Mouse (Mus musculus) midbrain, postnatal 0 days (tissue): Measurements from ENCODE around the gene Me1. TPM values are rescaled to one million over a fixed set of nuclear protein-coding genes. Genes with fewer than 3 reads are reported as not detected.

Source experiments
- ATAC-seq: fragments of 200-750 bp; cut with Nextera tagmentation; 2 replicates; pipeline ENCODE4 v1.8.0; 2017; ENCODE audit warnings: moderate number of reproducible peaks, mild to moderate bottlenecking, moderate TSS enrichment, moderate library complexity; ENCODE audit not compliant: low FRiP score
- DNase-seq: peaks from one replicate; pipeline ENCODE4 v3.0.0-alpha.2; 2015; ENCODE audit warnings: low spot score
- H3K27ac ChIP-seq: fragments of 300-500 bp; sonication (generic); 2 replicates; pipeline ENCODE4 v1.5.1; 2014; ENCODE audit warnings: low read depth, mild to moderate bottlenecking, low read length, mixed read lengths
- H3K27me3 ChIP-seq: fragments of 300-500 bp; sonication (generic); 2 replicates; pipeline ENCODE4 v1.6.1; 2014; ENCODE audit warnings: low read length, control low read depth, mixed read lengths; ENCODE audit not compliant: insufficient read depth
- H3K36me3 ChIP-seq: fragments of 300-500 bp; sonication (generic); 2 replicates; pipeline ENCODE4 v1.6.1; 2014; ENCODE audit warnings: low read length, control low read depth, mixed read lengths; ENCODE audit not compliant: insufficient read depth
- H3K4me1 ChIP-seq: fragments of 300-500 bp; sonication (generic); 2 replicates; pipeline ENCODE4 v1.6.1; 2014; ENCODE audit warnings: mild to moderate bottlenecking, control low read depth, antibody characterized with exemption, low read length, mixed read lengths; ENCODE audit not compliant: insufficient read depth
- H3K4me2 ChIP-seq: fragments of 300-500 bp; sonication (generic); 2 replicates; pipeline ENCODE4 v1.6.1; 2014; ENCODE audit warnings: low read depth, mild to moderate bottlenecking, low read length, mixed read lengths; ENCODE audit not compliant: poor library complexity, severe bottlenecking
- H3K4me3 ChIP-seq: fragments of 300-500 bp; sonication (generic); 2 replicates; pipeline ENCODE4 v1.5.1; 2014; ENCODE audit warnings: low read depth, mild to moderate bottlenecking, low read length, moderate library complexity
- H3K9ac ChIP-seq: fragments of 300-500 bp; sonication (generic); replicated peaks from 2 replicates; pipeline ENCODE4 v1.6.1; 2014; ENCODE audit warnings: mild to moderate bottlenecking, low read length, moderate library complexity, mixed read lengths; ENCODE audit not compliant: poor library complexity, severe bottlenecking
- H3K9me3 ChIP-seq: fragments of 300-500 bp; sonication (generic); 2 replicates; pipeline ENCODE4 v1.6.1; 2016; ENCODE audit warnings: low read length, control low read depth
- CTCF ChIP-seq: IDR thresholded peaks from 2 replicates; pipeline ENCODE4 v1.5.1; 2016; ENCODE audit warnings: antibody characterized with exemption, mild to moderate bottlenecking
- WGBS: fragments of 180-500 bp; shearing (Covaris S2); extraction: QIAGEN DNeasy Blood & Tissue Kit; methylation state at CpG from one replicate; pipeline ENCODE4 v1.1.7; 2014; 5-methylcytosine and 5-hydroxymethylcytosine counted together
- polyA plus RNA-seq: library from polyadenylated mRNA; unstranded; fragments of >200 nt; fragmentation: Nextera tagmentation; extraction: Ambion mirVana; gene quantifications from 2 replicates; pipeline ENCODE4 v1.2.1, GENCODE M21; 2015
- total RNA-seq: library from RNA; depleted of rRNA; stranded (reverse); fragments of >200 nt; gene quantifications from 2 replicates; pipeline ENCODE4 v1.2.3, GENCODE M21; 2014

Me1 gene
- total and polyA plus RNA-seq, 2 experiments from 2014 or later = 37.0 to 64.7 TPM

GRCm38 (mm10) chr9:86716540-86716939, 20.8 kb upstream of the Me1 start:
- Histone ChIP-seq H3K4me3 (no peak overlapping the region), H3K27me3 (no peaks in the 10 kb centered on the region), H3K4me1 (no peaks in the 10 kb centered on the region), H3K4me2 (no peak overlapping the region), H3K27ac (no peak overlapping the region), H3K9me3 (no peaks in the 10 kb centered on the region), H3K9ac (no peak overlapping the region), H3K36me3 (no peaks in the 10 kb centered on the region)
- TF ChIP-seq CTCF = no peak
- ATAC-seq (no peak), DNase-seq (no peak)
- 49% methylated on average over 2 of the region's 2 CpGs for WGBS

- Histone ChIP-seq H3K4me3 (no peak overlapping the region), H3K27me3 (no peaks in the 10 kb centered on the region), H3K4me1 (no peaks in the 10 kb centered on the region), H3K4me2 (no peak overlapping the region), H3K9me3 (no peaks in the 10 kb centered on the region), H3K36me3 (no peaks in the 10 kb centered on the region), H3K9ac (no peak overlapping the region), H3K27ac (no peak overlapping the region)
- TF ChIP-seq CTCF = no peak
- 84% methylated on average over 3 of the region's 3 CpGs for WGBS
- no peak for ATAC-seq
- no peak for DNase-seq
Observed at GRCm38 (mm10) chr9:86714089-86714488, 18.3 kb upstream of the Me1 start.

- no peaks in the 10 kb centered on the region for H3K27me3 ChIP-seq
- no peak overlapping the region for H3K4me3 ChIP-seq
- ATAC-seq (no peak), DNase-seq (no peak)
- no peak overlapping the region for H3K4me2 ChIP-seq
- no peaks in the 10 kb centered on the region for H3K9me3 ChIP-seq
- H3K9ac ChIP-seq = no peak overlapping the region
- H3K4me1 ChIP-seq = no peaks in the 10 kb centered on the region
- no peaks in the 10 kb centered on the region for H3K36me3 ChIP-seq
- 84% methylated on average over 2 of the region's 2 CpGs for whole genome bisulfite sequencing
- H3K27ac ChIP-seq = no peak overlapping the region
- no peak for TF ChIP-seq CTCF
Observed at GRCm38 (mm10) chr9:86712648-86713047, 16.9 kb upstream of the Me1 start.

- no peak for ATAC-seq
- H3K9me3 ChIP-seq = no peaks in the 10 kb centered on the region
- no peak overlapping the region for H3K27ac ChIP-seq
- no peaks in the 10 kb centered on the region for H3K27me3 ChIP-seq
- H3K4me1 ChIP-seq = no peaks in the 10 kb centered on the region
- WGBS = 93% methylated on average over 2 of the region's 2 CpGs
- TF ChIP-seq CTCF = no peak
- no peak overlapping the region for H3K9ac ChIP-seq
- no peak overlapping the region for H3K4me2 ChIP-seq
- H3K4me3 ChIP-seq = no peak overlapping the region
- no peaks in the 10 kb centered on the region for H3K36me3 ChIP-seq
- no peak for DNase-seq
Observed at GRCm38 (mm10) chr9:86710091-86710634, 14.4 kb upstream of the Me1 start.

- 71% methylated on average over 6 of the region's 6 CpGs for WGBS
- no peaks in the 10 kb centered on the region for H3K4me1 ChIP-seq
- no peak overlapping the region for H3K4me3 ChIP-seq
- H3K9ac ChIP-seq = no peak overlapping the region
- DNase-seq (no peak), ATAC-seq (no peak)
- H3K4me2 ChIP-seq = no peak overlapping the region
- no peaks in the 10 kb centered on the region for H3K9me3 ChIP-seq
- no peak for TF ChIP-seq CTCF
- H3K36me3 ChIP-seq = no peaks in the 10 kb centered on the region
- no peak overlapping the region for H3K27ac ChIP-seq
- H3K27me3 ChIP-seq = no peaks in the 10 kb centered on the region
Observed at GRCm38 (mm10) chr9:86708921-86709320, 13.2 kb upstream of the Me1 start.

- 55% methylated on average over 1 of the region's 1 CpGs for WGBS
- ATAC-seq = no peak
- H3K9me3 ChIP-seq = no peaks in the 10 kb centered on the region
Observed at GRCm38 (mm10) chr9:86707431-86707830, 11.7 kb upstream of the Me1 start.

More at GRCm38 (mm10) chr9:86707431-86707830, 11.7 kb upstream of the Me1 start:
- DNase-seq = no peak
- Histone ChIP-seq H3K4me3 (no peak overlapping the region), H3K27ac (no peak overlapping the region), H3K4me2 (no peak overlapping the region), H3K27me3 (no peaks in the 10 kb centered on the region), H3K36me3 (no peaks in the 10 kb centered on the region), H3K9ac (no peak overlapping the region), H3K4me1 (no peaks in the 10 kb centered on the region)
- TF ChIP-seq CTCF = no peak
